ENCODE assay signal across 7 mouse cellular contexts in the genomic region with DNA sequence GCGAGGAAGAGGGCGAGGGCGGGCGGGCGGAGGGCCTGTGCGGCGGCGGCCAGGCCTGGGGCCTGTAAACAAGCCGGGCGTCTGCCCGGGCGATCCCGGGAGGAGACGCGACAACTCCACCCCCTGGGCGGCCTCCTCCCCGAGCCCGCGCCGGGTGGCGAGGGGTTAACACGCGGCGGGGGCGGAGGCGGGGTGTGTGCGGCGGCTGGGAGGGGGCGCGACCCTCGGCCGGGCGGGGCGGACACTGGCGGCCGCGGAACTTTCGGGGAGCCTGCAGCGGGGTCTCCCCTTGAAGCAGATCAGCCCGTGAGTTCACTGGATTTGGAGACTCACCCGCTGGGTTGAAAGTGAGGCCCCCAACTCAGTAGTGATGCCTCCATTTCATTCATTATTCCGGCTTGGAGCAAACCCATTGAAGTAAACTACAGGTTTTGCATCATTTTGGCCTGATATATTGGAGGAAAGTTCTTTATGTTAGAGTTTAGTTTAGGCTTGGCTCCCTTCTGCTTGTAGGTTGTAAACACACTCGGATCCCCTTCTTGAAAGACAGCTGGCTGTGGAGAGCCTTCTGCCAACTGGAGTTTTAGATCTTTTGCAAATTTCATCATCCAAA. TPM values are rescaled to one million over a fixed set of nuclear protein-coding genes. Genes with fewer than 3 reads are reported as not detected.
A peak's percentile ranks its signal among the peaks of the same experiment; 100 is the strongest.
DNase-seq lines count a peak whose midpoint lies in the region; ATAC-seq and TF ChIP-seq lines count a peak whose summit lies in the region.

No protein-coding gene starts in this region.

- H3K9ac ChIP-seq in embryonic facial prominence, embryonic 13.5 days = peak overlapping the region; percentile 99
- H3K9ac ChIP-seq in kidney, embryonic 14.5 days (ENCODE audit: low read depth, low read length) = peak overlapping the region; percentile 96
- peak overlapping the region; percentile 100 for H3K9ac ChIP-seq in midbrain, postnatal 0 days (replicated peaks; ENCODE audit: low read length, poor library complexity, severe bottlenecking)

- no peaks in the 10 kb centered on the region for H3K9me3 ChIP-seq in embryonic facial prominence, embryonic 13.5 days
- H3K9me3 ChIP-seq in kidney, embryonic 14.5 days (ENCODE audit: control insufficient read depth, low read length) = no peaks in the 10 kb centered on the region
- H3K9me3 ChIP-seq in midbrain, postnatal 0 days (ENCODE audit: low read length) = no peaks in the 10 kb centered on the region

- no peaks in the 10 kb centered on the region for H3K36me3 ChIP-seq in embryonic facial prominence, embryonic 13.5 days
- no peaks in the 10 kb centered on the region for H3K36me3 ChIP-seq in kidney, embryonic 14.5 days (ENCODE audit: control insufficient read depth, insufficient read depth, low read length)
- no peaks in the 10 kb centered on the region for H3K36me3 ChIP-seq in midbrain, postnatal 0 days (ENCODE audit: insufficient read depth, low read length)

- H3K4me1 ChIP-seq in embryonic facial prominence, embryonic 13.5 days = peaks cover 21% of the 10 kb centered on the region
- H3K4me1 ChIP-seq in kidney, embryonic 14.5 days (ENCODE audit: control insufficient read depth, insufficient read depth, low read length) = peaks cover 11% of the 10 kb centered on the region
- peaks cover 12% of the 10 kb centered on the region for H3K4me1 ChIP-seq in midbrain, postnatal 0 days (ENCODE audit: insufficient read depth, low read length)

- H3K4me2 ChIP-seq in embryonic facial prominence, embryonic 13.5 days = peak overlapping the region; percentile 71
- H3K4me2 ChIP-seq in kidney, embryonic 14.5 days (replicated peaks; ENCODE audit: low read depth, low read length) = peak overlapping the region; percentile 58
- peak overlapping the region; percentile 57 for H3K4me2 ChIP-seq in midbrain, postnatal 0 days (ENCODE audit: low read depth, low read length, poor library complexity, severe bottlenecking)

- no peak for TF ChIP-seq CTCF in midbrain, postnatal 0 days (IDR thresholded peaks at IDR 0.05)

- peak overlapping the region; percentile 98 for H3K27ac ChIP-seq in embryonic facial prominence, embryonic 13.5 days
- peak overlapping the region; percentile 97 for H3K27ac ChIP-seq in kidney, embryonic 14.5 days (ENCODE audit: low read depth, low read length)
- H3K27ac ChIP-seq in midbrain, postnatal 0 days (ENCODE audit: low read depth, low read length) = peak overlapping the region; percentile 95

- WGBS in embryonic facial prominence, embryonic 13.5 days = under 1% methylated on average over 33 of the region's 43 CpGs
- WGBS in kidney, embryonic 14.5 days = under 1% methylated on average over 35 of the region's 43 CpGs
- 1% methylated on average over 39 of the region's 43 CpGs for whole genome bisulfite sequencing in midbrain, postnatal 0 days

- no peaks in the 10 kb centered on the region for H3K27me3 ChIP-seq in embryonic facial prominence, embryonic 13.5 days
- H3K27me3 ChIP-seq in kidney, embryonic 14.5 days (ENCODE audit: control insufficient read depth, insufficient read depth, low read length) = no peaks in the 10 kb centered on the region
- no peaks in the 10 kb centered on the region for H3K27me3 ChIP-seq in midbrain, postnatal 0 days (ENCODE audit: insufficient read depth, low read length)

- DNase-seq in adrenal gland, postnatal 14 days = peak; percentile 87
- DNase-seq in heart, adult 8-10 months (ENCODE audit: low spot score) = peak; percentile 9
- peak; percentile 89 for DNase-seq in liver
- DNase-seq in midbrain, postnatal 0 days (ENCODE audit: low spot score) = peak; percentile 57
- DNase-seq in spleen, postnatal 4 days (ENCODE audit: low spot score in 2 of 2) = peak; percentile 73 to 86

- H3K4me3 ChIP-seq in embryonic facial prominence, embryonic 13.5 days = peak overlapping the region; percentile 86
- H3K4me3 ChIP-seq in kidney, embryonic 14.5 days (ENCODE audit: low read length) = peak overlapping the region; percentile 82
- peak overlapping the region; percentile 97 for H3K4me3 ChIP-seq in midbrain, postnatal 0 days (ENCODE audit: low read depth, low read length)

- ATAC-seq in embryonic facial prominence, embryonic 13.5 days (ENCODE audit: insufficient number of reproducible peaks, insufficient read depth, low FRiP score, low TSS enrichment, low read depth) = peak; percentile 70
- peak; percentile 83 for ATAC-seq in kidney, embryonic 14.5 days (ENCODE audit: low FRiP score, low TSS enrichment)
- peak; percentile 42 for ATAC-seq in midbrain, postnatal 0 days (ENCODE audit: low FRiP score)

RNA-seq across cellular contexts. Expression of a gene that starts 4.5 kb away (rescaled TPM):
- total RNA-seq in adrenal gland, postnatal 14 days (2021) = 244 and 247 TPM in 2 replicates
- 46.6 and 54.8 TPM in 2 replicates for polyA plus RNA-seq in embryonic facial prominence, embryonic 13.5 days (2015; fragmentation: Nextera tagmentation; extraction: Ambion mirVana)
- total RNA-seq in heart, adult 8-10 months (2022) = 100 to 1,000 TPM; 237 to 283 (median 258) TPM
- polyA plus RNA-seq in kidney, embryonic 14.5 days (2014; fragmentation: Nextera tagmentation; extraction: Ambion mirVana) = 58.2 and 73.8 TPM in 2 replicates
- total RNA-seq in midbrain, postnatal 0 days (2014; rRNA removed) = 170 and 198 TPM in 2 replicates
- polyA plus RNA-seq in midbrain, postnatal 0 days (2015; fragmentation: Nextera tagmentation; extraction: Ambion mirVana) = 70.6 and 79.3 TPM in 2 replicates

Comparison
In these comparisons a context has a peak if more than half of its experiments do, and no peak if none do; other contexts are left out.
1. Peak in every context shown above with its lines: DNase-seq, ATAC-seq, H3K4me3 ChIP-seq and H3K27ac ChIP-seq.
2. DNase-seq: peak in every context shown above with its lines; median percentile 89 in liver; 87 in adrenal gland, postnatal 14 days; 80 in spleen, postnatal 4 days; 57 in midbrain, postnatal 0 days; 9 in heart, adult 8-10 months.